ENCODE assay signal across 8 mouse cellular contexts in the genomic region with DNA sequence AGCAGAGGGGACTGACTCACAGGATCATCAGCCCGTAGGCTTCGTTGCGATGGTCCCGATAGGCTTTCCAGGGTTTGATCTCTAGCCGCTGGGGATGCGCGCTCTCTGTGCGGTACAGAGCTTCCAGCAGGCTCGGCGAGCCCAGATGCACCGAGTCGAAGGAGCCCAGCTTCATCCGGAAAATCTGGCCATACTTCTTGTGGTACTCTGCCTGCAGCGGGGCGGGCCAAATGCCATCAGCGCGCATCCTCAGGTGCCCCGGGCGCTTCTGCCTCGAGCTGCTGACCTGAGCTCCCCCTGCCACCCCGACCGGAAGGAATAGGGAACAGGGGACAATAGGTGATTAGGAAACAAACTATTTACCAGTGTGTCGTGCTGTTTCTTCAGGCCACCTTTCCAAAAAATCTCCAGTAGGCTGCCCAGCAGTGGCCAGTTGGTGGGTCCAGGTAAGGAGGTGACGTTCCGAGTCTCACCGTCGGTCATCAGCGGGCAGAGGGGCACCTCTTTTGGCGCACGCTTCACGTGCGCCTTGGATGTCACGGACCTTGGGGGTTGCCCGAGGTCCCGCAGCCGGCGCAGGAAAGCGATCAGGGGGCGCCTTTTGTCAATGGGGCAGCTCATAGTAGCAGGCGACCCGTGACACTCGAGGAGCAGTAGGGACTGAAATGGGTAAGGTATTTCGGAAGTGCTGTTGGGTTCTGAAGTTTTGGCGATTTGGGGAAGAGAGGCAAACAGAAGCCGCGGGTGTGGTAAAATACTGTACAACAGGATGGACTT. TPM values are rescaled to one million over a fixed set of nuclear protein-coding genes. Genes with fewer than 3 reads are reported as not detected.
DNase-seq lines count a peak whose midpoint lies in the region; ATAC-seq lines count a peak whose summit lies in the region.

Gene Pfdn4, plus strand, starts transcription at position 275 of the 777 bp plus-strand sequence.

- H3K27ac ChIP-seq in heart, embryonic 13.5 days (replicated peaks) = no peak within 1 kb of the TSS

- no peak within 1 kb of the TSS for H3K9ac ChIP-seq in heart, embryonic 13.5 days

- no peak for ATAC-seq in heart, embryonic 13.5 days (ENCODE audit: extremely low read depth, insufficient number of reproducible peaks, low FRiP score, low TSS enrichment)

- peaks cover 98% of the 10 kb centered on the region for H3K27me3 ChIP-seq in heart, embryonic 13.5 days (replicated peaks)

- H3K36me3 ChIP-seq in heart, embryonic 13.5 days = no peaks in the 10 kb centered on the region

- WGBS in heart, embryonic 13.5 days = under 1% methylated on average over 46 of the region's 46 CpGs

- DNase-seq in ovary, postnatal 36 days (ENCODE audit: low spot score) = peak; percentile 20
- no peak for DNase-seq in ovary, postnatal 10 days (ENCODE audit: low spot score)
- peak; percentile 68 for DNase-seq in embryo, embryonic 10.5 days (ENCODE audit: low spot score)
- DNase-seq in kidney, postnatal 4 days = peak; percentile 56 to 69
- DNase-seq in mesoderm, embryonic 11.5 days (ENCODE audit: low read depth, low spot score) = peak; percentile 57
- no peak for DNase-seq in thymus, postnatal 10 days (ENCODE audit: low spot score in 2 of 2)
- DNase-seq in spleen, postnatal 10 days (ENCODE audit: low spot score in 2 of 2) = no peak

- peak within 1 kb of the TSS; percentile 56 for H3K4me2 ChIP-seq in heart, embryonic 13.5 days

- H3K4me3 ChIP-seq in heart, embryonic 13.5 days = peak within 1 kb of the TSS; percentile 34

- H3K4me1 ChIP-seq in heart, embryonic 13.5 days = peaks cover 15% of the 10 kb centered on the region

- H3K9me3 ChIP-seq in heart, embryonic 13.5 days = no peaks in the 10 kb centered on the region

RNA-seq across cellular contexts. Expression of gene Pfdn4, which starts in this region (rescaled TPM):
- polyA plus RNA-seq in heart, embryonic 13.5 days (2015; fragmentation: Nextera tagmentation; extraction: Ambion mirVana) = 48.4 and 51.7 TPM in 2 replicates

Comparison
In these comparisons a context has a peak if more than half of its experiments do, and no peak if none do; other contexts are left out.
1. DNase-seq: peak in ovary, postnatal 36 days (single experiment), embryo, embryonic 10.5 days (single experiment), kidney, postnatal 4 days (2 of 2) and mesoderm, embryonic 11.5 days (single experiment); none in ovary, postnatal 10 days (single experiment), thymus, postnatal 10 days (0 of 2) and spleen, postnatal 10 days (0 of 2).